Mouse (Mus musculus): Measurements from ENCODE around the gene Rdh1. TPM values are rescaled to one million over a fixed set of nuclear protein-coding genes. Genes with fewer than 3 reads are reported as not detected.
"Not testable (repeated sequence)": the region's sequence is repeated elsewhere in the genome, so short reads cannot be mapped to it uniquely, and the experiment has no call there.

The Rdh1 gene
- total and polyA plus RNA-seq, 3 experiments, result 0.04 to 0.05 TPM; not detected in 1

DNA sequence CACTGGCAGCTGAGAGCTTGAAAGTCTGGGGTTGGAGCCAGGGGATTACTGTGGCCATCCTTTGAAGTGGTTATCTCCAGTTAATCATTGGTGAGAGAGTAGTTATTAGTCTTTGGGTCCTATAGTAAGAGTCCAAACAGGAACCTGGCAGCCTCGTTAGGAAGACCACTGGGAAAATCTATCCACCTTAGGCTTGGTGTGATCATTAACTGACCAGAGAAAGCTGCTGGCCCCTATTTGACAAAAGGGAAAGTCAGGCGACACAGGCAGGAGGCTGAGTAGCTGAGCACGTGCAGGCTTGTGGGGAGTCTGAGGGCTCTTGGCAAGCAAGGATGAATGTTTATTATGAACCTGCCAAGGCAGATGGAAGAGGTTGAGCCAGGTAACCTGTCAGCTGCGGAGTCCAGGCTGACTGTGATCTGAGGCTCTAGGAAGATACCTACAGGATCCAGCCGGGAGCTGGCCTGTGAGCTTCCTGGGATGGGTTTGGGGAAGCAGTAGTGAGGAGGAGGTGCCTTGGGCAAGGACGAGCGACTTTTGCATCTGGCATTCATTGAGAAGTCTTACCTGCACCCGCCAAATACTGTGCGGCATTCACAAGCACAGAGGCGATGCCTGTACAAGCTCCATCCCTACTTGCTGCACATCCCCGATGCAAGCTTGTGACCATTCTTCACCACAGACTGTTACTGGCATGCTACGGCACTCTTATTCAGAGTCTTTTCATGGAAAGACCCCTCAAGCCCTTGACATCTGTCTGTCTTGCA is 4.6 kb downstream of the Rdh1 start:
- H3K36me3 ChIP-seq (ENCODE audit: control insufficient read depth, insufficient read depth, low read length), result no peaks in the 10 kb centered on the region
- H3K27ac ChIP-seq, result no peak overlapping the region
- H3K27me3 ChIP-seq (ENCODE audit: control insufficient read depth, insufficient read depth, low read length), result no peaks in the 10 kb centered on the region
- DNase-seq, result no peak
- H3K9ac ChIP-seq (ENCODE audit: low read depth, low read length), result no peak overlapping the region
- H3K4me3 ChIP-seq, result no peak overlapping the region
- intact Hi-C loops (cut with DNase I), result no loop called here
- H3K79me2 ChIP-seq (replicated peaks; ENCODE audit: control insufficient read depth, insufficient read depth, low read length), result no peaks in the 10 kb centered on the region
- TF ChIP-seq EP300 (IDR thresholded peaks at IDR 0.05; ENCODE audit: insufficient read depth, low read depth, low read length) (no peak), POLR2A (IDR thresholded peaks at IDR 0.05; ENCODE audit: insufficient read depth, low read depth, low read length) (no peak), CTCF (IDR thresholded peaks at IDR 0.05) (no peak)
- WGBS, result 65% methylated on average over 12 of the region's 12 CpGs
- H3K4me1 ChIP-seq (ENCODE audit: control insufficient read depth, insufficient read depth, low read length), result no peaks in the 10 kb centered on the region

DNA sequence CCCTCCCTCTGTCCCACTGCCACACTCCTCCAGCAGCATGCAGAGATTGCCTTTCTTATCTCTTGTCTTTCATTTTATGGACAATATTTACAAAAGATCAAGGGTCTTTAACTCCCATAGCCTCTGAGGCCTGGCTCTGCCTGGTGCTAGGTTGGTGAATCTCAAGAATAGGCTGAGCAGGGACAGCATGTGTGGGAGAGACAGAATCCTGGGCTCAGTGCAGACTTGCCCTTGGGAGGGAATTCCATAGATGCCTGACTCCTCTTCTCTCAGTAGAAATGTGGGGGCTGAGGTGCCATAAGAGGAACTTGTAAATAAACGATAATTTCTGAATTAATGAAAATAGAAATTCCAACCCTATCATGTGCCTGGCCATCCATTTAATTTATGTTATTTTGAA is 7.0 kb downstream of the Rdh1 start:
- 68% methylated on average over 1 of the region's 1 CpGs for WGBS

DNA sequence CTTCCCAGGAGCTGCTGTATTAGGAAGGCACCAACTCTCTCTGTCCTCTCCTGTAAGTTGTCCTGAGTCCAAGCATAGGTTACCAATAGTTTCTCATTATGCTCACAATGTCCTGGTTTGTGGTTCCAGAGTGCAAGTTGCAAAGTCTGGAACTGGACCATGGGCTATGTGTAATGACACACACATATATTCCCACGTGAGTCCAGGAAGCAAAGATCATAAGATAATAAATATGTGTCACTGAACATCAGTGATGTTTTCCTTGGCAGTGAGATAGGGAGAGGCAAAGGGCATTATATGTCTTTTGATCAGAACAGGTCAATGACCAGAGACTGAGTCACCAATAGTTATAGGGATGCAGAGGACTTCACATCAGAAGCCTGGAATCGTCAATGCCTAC is 16.5 kb downstream of the Rdh1 start, which contains the start of gene Rdh9:
TSS of gene Rdh9 (plus strand) at position 376 of the 400 bp plus-strand sequence.
- Histone ChIP-seq H3K4me1 (ENCODE audit: control insufficient read depth, insufficient read depth, low read length) (no peaks in the 10 kb centered on the region), H3K4me3 (no peak within 1 kb of the TSS), H3K36me3 (ENCODE audit: control insufficient read depth, insufficient read depth, low read length) (no peaks in the 10 kb centered on the region), H3K27me3 (ENCODE audit: control insufficient read depth, insufficient read depth, low read length) (no peaks in the 10 kb centered on the region), H3K9ac (ENCODE audit: low read depth, low read length) (no peak within 1 kb of the TSS), H3K79me2 (replicated peaks; ENCODE audit: control insufficient read depth, insufficient read depth, low read length) (no peaks in the 10 kb centered on the region), H3K27ac (no peak within 1 kb of the TSS)
- WGBS, result 59% methylated on average over 2 of the region's 2 CpGs
- TF ChIP-seq CTCF (IDR thresholded peaks at IDR 0.05) (no peak), EP300 (IDR thresholded peaks at IDR 0.05; ENCODE audit: insufficient read depth, low read depth, low read length) (no peak), POLR2A (IDR thresholded peaks at IDR 0.05; ENCODE audit: insufficient read depth, low read depth, low read length) (no peak)
- no peak for DNase-seq
- intact Hi-C loops (cut with DNase I), result no loop called here

More for the DNA sequence above, 7.0 kb downstream of the Rdh1 start:
- H3K27me3 ChIP-seq (ENCODE audit: control insufficient read depth, insufficient read depth, low read length), result no peaks in the 10 kb centered on the region
- no peak overlapping the region for H3K27ac ChIP-seq
- H3K4me3 ChIP-seq, result no peak overlapping the region
- no peaks in the 10 kb centered on the region for H3K79me2 ChIP-seq (replicated peaks; ENCODE audit: control insufficient read depth, insufficient read depth, low read length)
- intact Hi-C loops (cut with DNase I), result no loop called here
- H3K36me3 ChIP-seq (ENCODE audit: control insufficient read depth, insufficient read depth, low read length), result no peaks in the 10 kb centered on the region
- H3K4me1 ChIP-seq (ENCODE audit: control insufficient read depth, insufficient read depth, low read length), result no peaks in the 10 kb centered on the region
- no peak overlapping the region for H3K9ac ChIP-seq (ENCODE audit: low read depth, low read length)
- no peak for DNase-seq
- TF ChIP-seq CTCF (IDR thresholded peaks at IDR 0.05), result no peak
- no peak for TF ChIP-seq POLR2A (IDR thresholded peaks at IDR 0.05; ENCODE audit: insufficient read depth, low read depth, low read length)
- TF ChIP-seq EP300 (IDR thresholded peaks at IDR 0.05; ENCODE audit: insufficient read depth, low read depth, low read length), result no peak

DNA sequence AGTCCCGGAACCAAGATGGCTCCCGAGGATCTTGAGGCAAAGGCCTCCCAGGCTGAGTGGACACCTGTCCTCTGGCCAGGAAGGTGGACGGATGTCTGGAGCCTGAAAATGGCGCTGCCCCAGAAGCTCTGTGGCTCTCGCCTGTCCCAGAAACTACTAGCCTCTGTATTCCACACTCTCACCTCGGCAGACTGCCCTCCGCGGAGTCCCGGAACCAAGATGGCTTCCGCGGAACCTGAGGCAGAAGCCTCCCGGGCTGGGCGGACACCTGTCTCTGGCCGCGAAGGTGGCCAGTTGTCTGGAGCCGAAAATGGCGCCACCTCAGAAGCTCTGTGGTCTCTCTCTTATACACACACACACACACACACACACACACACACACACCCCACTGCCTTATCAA is 22.8 kb downstream of the Rdh1 start:
- H3K79me2 ChIP-seq (replicated peaks; ENCODE audit: control insufficient read depth, insufficient read depth, low read length); H3K36me3 ChIP-seq (ENCODE audit: control insufficient read depth, insufficient read depth, low read length); H3K27me3 ChIP-seq (ENCODE audit: control insufficient read depth, insufficient read depth, low read length); H3K4me3 ChIP-seq; intact Hi-C loops (cut with DNase I); DNase-seq; H3K9ac ChIP-seq (ENCODE audit: low read depth, low read length); H3K4me1 ChIP-seq (ENCODE audit: control insufficient read depth, insufficient read depth, low read length); H3K27ac ChIP-seq: not testable (repeated sequence)
- WGBS, result 95% methylated on average over 17 of the region's 17 CpGs

DNA sequence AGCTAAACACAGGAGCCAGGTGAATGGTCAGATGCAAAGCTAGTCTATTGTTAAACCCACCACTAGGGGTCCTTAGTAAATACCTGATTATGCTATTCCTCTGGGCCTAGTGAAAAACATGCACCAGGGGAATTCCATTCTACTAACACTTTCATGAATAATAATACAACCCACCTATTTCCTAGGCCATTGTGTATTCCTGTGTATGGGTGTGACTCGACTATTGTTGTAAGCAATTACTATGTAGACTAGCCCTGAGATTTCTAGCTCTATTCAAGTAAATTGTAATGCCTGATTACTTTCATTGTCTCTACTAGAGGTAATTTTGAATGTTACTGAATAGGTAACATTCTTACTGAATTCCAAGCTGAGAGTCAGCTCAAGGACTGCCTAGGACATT is 25.9 kb downstream of the Rdh1 start:
- H3K4me1 ChIP-seq (ENCODE audit: control insufficient read depth, insufficient read depth, low read length); intact Hi-C loops (cut with DNase I); H3K36me3 ChIP-seq (ENCODE audit: control insufficient read depth, insufficient read depth, low read length); H3K27ac ChIP-seq; H3K4me3 ChIP-seq; H3K9ac ChIP-seq (ENCODE audit: low read depth, low read length); H3K27me3 ChIP-seq (ENCODE audit: control insufficient read depth, insufficient read depth, low read length); H3K79me2 ChIP-seq (replicated peaks; ENCODE audit: control insufficient read depth, insufficient read depth, low read length); DNase-seq: not testable (repeated sequence)
- peak; percentile 16 for TF ChIP-seq CTCF (IDR thresholded peaks at IDR 0.05)
- WGBS, result 51% methylated on average over 1 of the region's 1 CpGs

DNA sequence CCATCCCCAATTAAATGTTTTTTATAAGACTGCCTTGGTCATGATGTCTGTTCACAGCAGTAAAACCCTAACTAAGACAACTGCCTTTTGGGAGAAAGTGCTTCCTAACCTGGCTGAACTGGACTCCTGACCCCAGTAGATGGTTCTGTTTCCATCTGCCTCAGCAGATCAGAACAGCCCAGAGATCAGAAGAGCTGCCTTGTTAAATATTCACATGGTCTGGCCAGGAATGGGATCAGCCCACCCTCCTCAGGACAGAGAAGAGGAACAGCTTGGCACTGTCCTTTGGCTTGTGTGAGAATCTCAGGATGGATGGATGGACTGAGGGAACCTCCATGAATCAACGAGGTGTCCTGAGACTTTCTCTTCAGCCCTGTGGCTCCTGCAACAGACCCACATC is 39.8 kb downstream of the Rdh1 start:
- whole genome bisulfite sequencing, result 79% methylated on average over 1 of the region's 1 CpGs
- Histone ChIP-seq H3K79me2 (replicated peaks; ENCODE audit: control insufficient read depth, insufficient read depth, low read length) (no peaks in the 10 kb centered on the region), H3K4me3 (no peak overlapping the region), H3K27ac (no peak overlapping the region), H3K36me3 (ENCODE audit: control insufficient read depth, insufficient read depth, low read length) (no peaks in the 10 kb centered on the region), H3K27me3 (ENCODE audit: control insufficient read depth, insufficient read depth, low read length) (no peaks in the 10 kb centered on the region), H3K4me1 (ENCODE audit: control insufficient read depth, insufficient read depth, low read length) (no peaks in the 10 kb centered on the region), H3K9ac (ENCODE audit: low read depth, low read length) (no peak overlapping the region)
- no peak for TF ChIP-seq EP300 (IDR thresholded peaks at IDR 0.05; ENCODE audit: insufficient read depth, low read depth, low read length)
- TF ChIP-seq CTCF (IDR thresholded peaks at IDR 0.05), result no peak
- no peak for TF ChIP-seq POLR2A (IDR thresholded peaks at IDR 0.05; ENCODE audit: insufficient read depth, low read depth, low read length)
- intact Hi-C loops (cut with DNase I), result no loop called here
- no peak for DNase-seq

Data from heart, adult 2 months (tissue).